Mouse (Mus musculus) stomach, embryonic 14.5 days (tissue): Measurements from ENCODE around the gene Add1. TPM values are rescaled to one million over a fixed set of nuclear protein-coding genes. Genes with fewer than 3 reads are reported as not detected.

ENCODE experiments used
- ATAC-seq: fragments of 200-750 bp; cut with Nextera tagmentation; 2 replicates; pipeline ENCODE4 v1.8.0; 2017; ENCODE audit warnings: low read depth, moderate TSS enrichment; ENCODE audit not compliant: insufficient number of reproducible peaks, insufficient read depth, low FRiP score
- H3K27ac ChIP-seq: fragments of 300-500 bp; sonication (generic); 2 replicates; pipeline ENCODE4 v1.5.1; 2014; ENCODE audit warnings: mild to moderate bottlenecking, low read length, moderate library complexity, mixed read lengths
- H3K27me3 ChIP-seq: fragments of 300-500 bp; sonication (generic); 2 replicates; pipeline ENCODE4 v1.6.1; 2014; ENCODE audit warnings: low read length, control low read depth, mixed read lengths; ENCODE audit not compliant: control insufficient read depth, insufficient read depth
- H3K36me3 ChIP-seq: fragments of 300-500 bp; sonication (generic); 2 replicates; pipeline ENCODE4 v1.6.1; 2014; ENCODE audit warnings: mild to moderate bottlenecking, control low read depth, low read length, moderate library complexity, mixed read lengths; ENCODE audit not compliant: control insufficient read depth, insufficient read depth
- H3K4me1 ChIP-seq: fragments of 300-500 bp; sonication (generic); 2 replicates; pipeline ENCODE4 v1.6.1; 2014; ENCODE audit warnings: low read length, control low read depth, mixed read lengths; ENCODE audit not compliant: control insufficient read depth, insufficient read depth
- H3K4me2 ChIP-seq: fragments of 300-500 bp; sonication (generic); replicated peaks from 2 replicates; pipeline ENCODE4 v1.6.1; 2014; ENCODE audit warnings: low read depth, low read length, control low read depth
- H3K4me3 ChIP-seq: fragments of 300-500 bp; sonication (generic); 2 replicates; pipeline ENCODE4 v1.5.1; 2014; ENCODE audit warnings: low read depth, low read length, control low read depth
- H3K9ac ChIP-seq: fragments of 300-500 bp; sonication (generic); replicated peaks from 2 replicates; pipeline ENCODE4 v1.6.1; 2014; ENCODE audit warnings: low read depth, mild to moderate bottlenecking, control low read depth, low read length, moderate library complexity, mixed read lengths
- H3K9me3 ChIP-seq: fragments of 300-500 bp; sonication (generic); 2 replicates; pipeline ENCODE4 v1.6.1; 2016; ENCODE audit warnings: low read depth, low read length, control low read depth; ENCODE audit not compliant: control insufficient read depth
- WGBS: fragments of 180-500 bp; shearing (Covaris S2); extraction: QIAGEN DNeasy Blood & Tissue Kit; methylation state at CpG from one replicate; pipeline ENCODE4 v1.1.7; 2014; 5-methylcytosine and 5-hydroxymethylcytosine counted together
- polyA plus RNA-seq: library from polyadenylated mRNA; unstranded; fragments of >200 nt; fragmentation: Nextera tagmentation; extraction: Ambion mirVana; gene quantifications from 2 replicates; pipeline ENCODE4 v1.2.1, GENCODE M21; 2014

Add1 gene
- 193 and 196 TPM in 2 replicates for polyA plus RNA-seq

DNA sequence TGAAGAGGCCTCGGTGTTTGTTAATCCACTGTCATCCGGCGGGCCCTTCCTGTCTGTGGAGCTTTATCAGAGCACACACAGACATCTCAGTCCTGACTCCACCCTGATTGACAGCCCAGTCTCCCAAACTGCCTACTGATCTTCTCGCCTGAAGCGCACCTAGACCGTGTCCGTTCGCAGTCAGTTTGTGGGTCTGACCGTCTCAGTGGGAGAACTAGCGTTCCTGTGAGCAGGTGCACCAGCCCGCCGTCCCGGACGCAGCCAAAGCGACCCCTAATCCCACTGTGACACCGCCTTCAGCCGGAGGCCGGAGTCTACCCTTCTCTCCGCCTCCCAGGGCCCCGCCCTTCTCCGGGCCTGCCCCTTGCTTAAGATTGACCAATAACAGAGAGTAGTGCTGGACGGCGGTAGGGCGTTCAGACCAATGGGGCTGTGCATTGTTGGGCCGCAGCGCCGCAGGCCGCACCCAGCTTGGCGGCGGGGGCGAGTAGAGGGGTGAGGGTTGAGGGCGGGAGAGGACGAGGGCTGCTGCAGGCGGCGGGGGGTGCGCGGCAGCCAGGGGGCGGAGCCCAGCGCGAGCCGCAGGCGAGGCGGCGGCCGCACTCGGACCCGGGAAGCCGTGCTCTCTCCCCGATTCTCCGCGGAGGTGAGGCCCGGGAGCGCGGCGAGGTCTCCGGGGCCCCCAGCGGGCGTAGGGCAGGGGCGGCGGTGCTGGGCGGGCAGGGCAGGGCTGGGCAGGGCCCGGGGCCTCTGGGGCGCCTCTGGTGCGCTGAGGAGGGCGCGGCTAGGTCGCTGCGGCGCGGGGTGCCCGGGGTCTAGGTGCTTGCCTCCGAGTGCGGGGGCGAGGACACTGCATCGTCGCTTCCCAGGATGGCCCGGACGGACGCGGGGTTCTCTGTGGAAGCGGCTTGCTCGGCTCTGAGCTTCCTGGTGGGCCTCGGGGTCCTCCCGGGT is at the start of gene Add1:
Add1 (plus strand) TSS at position 397 of the 954 bp plus-strand sequence.
- H3K9me3 ChIP-seq = no peaks in the 10 kb centered on the region
- no peaks in the 10 kb centered on the region for H3K27me3 ChIP-seq
- peaks cover 10% of the 10 kb centered on the region; the same call in 1 of the 2 replicates for H3K4me1 ChIP-seq
- H3K9ac ChIP-seq = peak within 1 kb of the TSS; percentile 92
- peak; percentile 100 for ATAC-seq
- H3K4me2 ChIP-seq = peak within 1 kb of the TSS; percentile 64
- peak within 1 kb of the TSS; percentile 89 for H3K27ac ChIP-seq
- peak within 1 kb of the TSS; percentile 70 for H3K4me3 ChIP-seq
- no peaks in the 10 kb centered on the region for H3K36me3 ChIP-seq
- WGBS = under 1% methylated on average over 66 of the region's 84 CpGs

DNA sequence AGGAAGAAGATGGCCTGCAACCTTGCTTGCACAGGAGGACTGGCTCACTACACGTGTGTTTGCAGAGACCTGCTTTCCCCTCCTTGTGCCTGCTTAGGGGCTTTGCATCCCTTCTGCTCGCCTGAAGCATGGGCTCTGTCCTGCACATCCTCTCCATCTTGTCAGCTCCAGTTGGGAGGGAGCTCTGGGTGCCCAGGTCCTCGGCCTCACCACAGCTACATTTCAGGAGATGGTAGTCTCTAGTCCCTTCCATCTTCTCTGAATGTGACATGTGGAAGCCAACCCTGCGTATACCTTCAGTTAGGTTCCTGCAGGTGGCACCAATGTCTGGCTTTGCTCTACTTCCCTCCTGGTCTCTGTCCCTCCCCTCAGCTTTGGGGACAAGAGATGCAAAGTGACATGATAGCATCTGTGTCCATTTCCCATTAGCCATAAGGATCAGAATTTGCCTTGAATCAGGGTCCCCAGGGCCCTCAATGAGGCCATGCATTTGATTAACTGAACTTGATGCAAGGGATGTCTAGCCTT is 49.4 kb upstream of the Add1 start:
- Histone ChIP-seq H3K4me2 (no peak overlapping the region), H3K9ac (no peak overlapping the region), H3K4me3 (no peak overlapping the region), H3K36me3 (no peaks in the 10 kb centered on the region), H3K27ac (no peak overlapping the region), H3K27me3 (no peaks in the 10 kb centered on the region), H3K9me3 (no peaks in the 10 kb centered on the region), H3K4me1 (peaks cover 6% of the 10 kb centered on the region)
- 61% methylated on average over 4 of the region's 4 CpGs for WGBS
- no peak for ATAC-seq

DNA sequence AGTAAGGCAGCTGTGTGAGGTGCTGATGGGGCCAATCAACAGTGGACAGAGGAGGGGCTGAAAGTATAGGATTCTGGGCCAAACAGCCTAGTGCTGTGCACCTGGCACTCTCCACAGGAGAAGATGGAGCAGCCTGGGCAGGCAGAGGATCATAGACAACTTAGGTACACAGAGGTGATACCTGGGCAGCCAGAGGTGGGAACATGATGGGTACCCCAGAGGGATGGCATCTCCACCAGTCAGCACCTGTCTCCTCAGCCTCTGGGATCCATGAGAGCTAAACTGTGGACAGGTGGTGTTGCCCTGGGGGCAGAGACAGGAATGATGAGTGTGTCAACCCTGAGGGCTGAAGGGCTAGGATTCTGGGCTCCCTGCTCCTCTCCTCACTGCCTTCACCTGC is 49.0 kb upstream of the Add1 start:
- Histone ChIP-seq H3K27me3 (no peaks in the 10 kb centered on the region), H3K36me3 (no peaks in the 10 kb centered on the region), H3K9ac (no peak overlapping the region), H3K4me3 (no peak overlapping the region), H3K4me2 (no peak overlapping the region), H3K9me3 (no peaks in the 10 kb centered on the region), H3K27ac (no peak overlapping the region), H3K4me1 (peaks cover 6% of the 10 kb centered on the region)
- ATAC-seq = no peak

DNA sequence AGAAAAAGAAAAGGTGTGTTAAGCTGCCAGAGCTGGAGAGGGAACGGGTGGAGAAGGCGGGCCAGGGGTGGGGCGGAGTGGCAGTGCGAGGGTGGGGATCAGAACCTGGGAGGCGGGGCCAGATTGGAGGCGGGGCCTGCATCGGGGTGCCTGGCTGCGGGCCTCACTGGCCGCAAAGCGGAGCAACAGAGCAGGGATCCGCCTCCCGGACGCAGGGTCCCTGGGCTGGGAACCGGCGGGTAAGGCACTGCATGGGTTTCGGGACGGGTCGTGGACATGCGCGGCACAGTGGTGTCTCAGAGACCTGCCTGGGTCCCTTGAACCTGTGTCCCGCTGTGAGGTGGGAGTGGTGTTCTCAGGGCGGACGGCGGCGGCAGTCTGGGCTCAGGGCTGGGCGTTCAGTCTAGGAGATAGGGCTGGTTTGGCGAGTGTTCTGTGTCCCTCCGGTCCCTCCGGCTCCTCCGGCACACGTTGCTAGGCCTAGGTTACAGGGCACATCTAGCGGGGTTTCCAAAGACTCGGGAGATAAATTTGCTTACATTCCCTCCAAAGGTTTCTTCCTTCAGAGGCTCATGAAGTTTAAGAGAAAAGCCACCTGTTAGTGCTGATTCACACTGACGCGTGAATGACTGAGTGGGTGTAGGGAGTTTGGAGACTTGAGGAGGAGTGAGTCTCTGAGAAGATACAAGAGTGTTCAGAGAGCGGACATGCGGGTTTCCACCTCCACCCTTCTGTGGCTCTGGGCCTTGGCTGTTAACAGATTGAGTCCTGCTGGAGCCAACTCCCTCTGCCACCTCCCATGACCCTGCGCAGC is 47.6 kb upstream of the Add1 start, which contains the start of gene Sh3bp2:
Sh3bp2 (plus strand) TSS at position 176 of the 814 bp plus-strand sequence.
- H3K4me3 ChIP-seq = peak within 1 kb of the TSS; percentile 48
- WGBS = 2% methylated on average over 38 of the region's 38 CpGs
- H3K9ac ChIP-seq = 0 out of 2 replicates have a peak within 1 kb of the TSS, but pooled peaks have one; percentile 42
- H3K9me3 ChIP-seq = no peaks in the 10 kb centered on the region
- peaks cover 3% of the 10 kb centered on the region; the same call in 1 of the 2 replicates for H3K4me1 ChIP-seq
- ATAC-seq = peak; percentile 94
- no peaks in the 10 kb centered on the region for H3K36me3 ChIP-seq
- H3K4me2 ChIP-seq = peak within 1 kb of the TSS; percentile 62
- no peak within 1 kb of the TSS for H3K27ac ChIP-seq
- no peaks in the 10 kb centered on the region for H3K27me3 ChIP-seq

DNA sequence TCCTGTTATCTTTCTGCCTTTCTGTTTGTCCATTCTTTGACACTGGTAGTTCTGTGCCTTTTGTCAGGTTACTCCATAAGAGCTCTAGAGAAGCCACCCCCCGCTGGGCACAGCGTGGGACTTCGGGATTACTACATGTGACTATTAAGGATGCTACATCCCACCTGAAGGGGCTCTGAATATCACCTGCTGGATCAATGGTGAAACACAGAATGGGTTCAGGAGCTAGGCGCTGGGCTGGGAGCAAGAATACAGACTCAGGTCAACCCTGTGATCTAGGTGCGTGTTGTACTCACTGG is 47.0 kb upstream of the Add1 start:
- no peaks in the 10 kb centered on the region for H3K27me3 ChIP-seq
- no peak overlapping the region for H3K9ac ChIP-seq
- H3K36me3 ChIP-seq = no peaks in the 10 kb centered on the region
- peak overlapping the region; percentile 62 for H3K4me2 ChIP-seq
- ATAC-seq = no peak
- peaks cover 3% of the 10 kb centered on the region; the same call in 1 of the 2 replicates for H3K4me1 ChIP-seq
- no peaks in the 10 kb centered on the region for H3K9me3 ChIP-seq
- 0 out of 2 replicates have a peak overlapping the region, but pooled peaks have one; percentile 48 for H3K4me3 ChIP-seq
- no peak overlapping the region for H3K27ac ChIP-seq
- WGBS = 43% methylated on average over 5 of the region's 5 CpGs

DNA sequence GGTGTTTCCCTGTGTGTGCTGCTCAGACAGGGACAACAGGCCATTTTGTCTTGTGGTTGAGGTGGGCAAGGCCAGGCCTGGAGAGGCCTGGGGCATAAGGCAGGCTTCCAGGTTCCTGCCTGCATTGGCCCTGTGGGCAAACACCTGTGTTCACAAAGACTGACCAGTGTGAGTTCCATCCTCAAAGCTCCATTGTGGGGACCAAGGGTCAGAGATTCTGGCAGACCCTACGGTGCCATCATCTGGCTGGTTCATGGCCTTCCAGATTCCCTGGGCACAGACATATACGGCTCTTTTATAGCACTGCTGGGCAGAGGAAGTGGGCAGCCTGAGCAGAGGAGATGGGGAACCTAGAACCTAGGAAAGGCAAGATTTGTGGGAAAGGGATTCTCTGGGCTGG is 46.1 kb upstream of the Add1 start:
- WGBS = 86% methylated on average over 2 of the region's 2 CpGs
- Histone ChIP-seq H3K4me3 (no peak overlapping the region), H3K36me3 (no peaks in the 10 kb centered on the region), H3K4me1 (peaks cover 3% of the 10 kb centered on the region; the same call in 1 of the 2 replicates), H3K27me3 (no peaks in the 10 kb centered on the region), H3K4me2 (no peak overlapping the region), H3K27ac (no peak overlapping the region), H3K9ac (no peak overlapping the region), H3K9me3 (no peaks in the 10 kb centered on the region)
- no peak for ATAC-seq

DNA sequence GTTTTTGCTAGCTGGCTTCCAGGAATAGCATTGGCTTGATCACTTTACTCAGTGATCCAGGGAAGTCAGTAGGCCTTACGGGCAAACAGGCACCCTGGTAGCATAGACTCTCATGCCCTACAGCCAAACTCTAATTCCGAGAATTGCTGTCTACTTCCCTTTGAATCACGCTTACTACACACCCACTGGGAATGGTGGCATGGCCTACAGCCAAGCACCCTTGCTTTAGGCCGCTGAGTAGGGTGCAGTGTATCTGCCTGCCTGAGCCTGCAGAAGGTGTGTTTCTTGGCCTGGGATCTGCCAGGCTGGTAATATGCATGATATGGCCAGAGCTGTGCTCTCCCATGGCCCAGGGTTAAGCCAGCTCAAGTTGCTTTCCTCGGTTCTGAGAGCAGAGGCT is 44.7 kb upstream of the Add1 start:
- Histone ChIP-seq H3K36me3 (no peaks in the 10 kb centered on the region), H3K27ac (no peak overlapping the region), H3K9me3 (no peaks in the 10 kb centered on the region), H3K27me3 (no peaks in the 10 kb centered on the region), H3K4me3 (no peak overlapping the region), H3K9ac (no peak overlapping the region), H3K4me1 (peaks cover 3% of the 10 kb centered on the region; the same call in 1 of the 2 replicates), H3K4me2 (no peak overlapping the region)
- ATAC-seq = no peak
- 81% methylated on average over 5 of the region's 5 CpGs for WGBS

DNA sequence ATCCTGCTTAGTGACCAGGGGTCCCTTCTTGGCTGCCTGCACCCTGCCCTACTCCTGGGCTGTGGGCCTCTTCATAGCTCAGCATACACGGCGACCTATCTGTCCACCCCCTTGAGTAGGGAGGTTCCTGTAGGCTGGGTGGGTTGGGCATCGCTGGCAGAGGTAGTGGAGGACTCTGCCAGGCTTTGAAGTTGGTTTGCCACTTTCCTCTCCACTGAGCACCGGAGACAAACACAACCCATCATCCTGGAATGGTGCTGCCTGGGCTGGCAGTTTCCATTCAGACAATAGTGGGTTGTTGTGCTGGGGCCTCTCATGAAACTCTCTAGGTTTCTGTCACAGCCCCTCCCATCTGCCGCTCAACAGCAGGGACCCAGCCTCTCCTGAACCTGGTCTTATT is 43.3 kb upstream of the Add1 start:
- no peak for ATAC-seq
- no peak overlapping the region for H3K27ac ChIP-seq
- no peaks in the 10 kb centered on the region for H3K36me3 ChIP-seq
- no peak overlapping the region for H3K4me3 ChIP-seq
- 72% methylated on average over 5 of the region's 5 CpGs for WGBS
- H3K27me3 ChIP-seq = no peaks in the 10 kb centered on the region
- H3K4me1 ChIP-seq = peaks cover 3% of the 10 kb centered on the region; the same call in 1 of the 2 replicates
- no peak overlapping the region for H3K4me2 ChIP-seq
- H3K9ac ChIP-seq = no peak overlapping the region
- no peaks in the 10 kb centered on the region for H3K9me3 ChIP-seq
